Mouse (Mus musculus): ENCODE measurements at regions not wholly inside any gene's neighbourhood (a gene's known extent, or its start where the extent isn't known, plus 50 kb on each side); places are given as distances from the start of the nearest gene placed in this dataset.
"Not testable (repeated sequence)": the region's sequence is repeated elsewhere in the genome, so short reads cannot be mapped to it uniquely, and the experiment has no call there.

- ATAC-seq = peak; percentile 58
- Histone ChIP-seq H3K9me3 (ENCODE audit: control insufficient read depth, low read length) (no peaks in the 10 kb centered on the region), H3K27me3 (replicated peaks; ENCODE audit: control insufficient read depth, insufficient read depth, low read length) (no peaks in the 10 kb centered on the region), H3K4me1 (ENCODE audit: control insufficient read depth, insufficient read depth, low read depth, low read length) (no peaks in the 10 kb centered on the region), H3K27ac (ENCODE audit: low read depth, low read length) (no peak overlapping the region), H3K36me3 (ENCODE audit: control insufficient read depth, insufficient read depth, low read length) (no peaks in the 10 kb centered on the region), H3K9ac (ENCODE audit: low read depth, low read length) (no peak overlapping the region), H3K4me3 (ENCODE audit: low read length) (no peak overlapping the region), H3K4me2 (ENCODE audit: low read length) (0 out of 2 replicates have a peak overlapping the region, but pooled peaks have one; percentile 12)
- WGBS = 49% methylated on average over 14 of the region's 14 CpGs
These were observed 79.9 kb upstream of the Tars start for GRCm38 (mm10) chr15:11479166-11479944.

- Histone ChIP-seq H3K9me3 (ENCODE audit: control insufficient read depth, low read length) (no peaks in the 10 kb centered on the region), H3K4me3 (ENCODE audit: low read length) (no peak overlapping the region), H3K27ac (ENCODE audit: low read depth, low read length) (no peak overlapping the region), H3K9ac (ENCODE audit: low read depth, low read length) (no peak overlapping the region), H3K36me3 (ENCODE audit: control insufficient read depth, insufficient read depth, low read length) (no peaks in the 10 kb centered on the region), H3K4me1 (ENCODE audit: control insufficient read depth, insufficient read depth, low read depth, low read length) (no peaks in the 10 kb centered on the region), H3K27me3 (replicated peaks; ENCODE audit: control insufficient read depth, insufficient read depth, low read length) (no peaks in the 10 kb centered on the region), H3K4me2 (ENCODE audit: low read length) (no peak overlapping the region)
- ATAC-seq = no peak
- WGBS = 91% methylated on average over 3 of the region's 3 CpGs
These were observed 76.8 kb upstream of the Tars start for GRCm38 (mm10) chr15:11476248-11476647.

- WGBS = 90% methylated on average over 2 of the region's 2 CpGs
- ATAC-seq = no peak
- no peaks in the 10 kb centered on the region for H3K27me3 ChIP-seq (replicated peaks; ENCODE audit: control insufficient read depth, insufficient read depth, low read length)
- no peaks in the 10 kb centered on the region for H3K4me1 ChIP-seq (ENCODE audit: control insufficient read depth, insufficient read depth, low read depth, low read length)
- no peak overlapping the region for H3K4me3 ChIP-seq (ENCODE audit: low read length)
- no peak overlapping the region for H3K27ac ChIP-seq (ENCODE audit: low read depth, low read length)
- H3K4me2 ChIP-seq (ENCODE audit: low read length) = no peak overlapping the region
- no peaks in the 10 kb centered on the region for H3K9me3 ChIP-seq (ENCODE audit: control insufficient read depth, low read length)
- H3K36me3 ChIP-seq (ENCODE audit: control insufficient read depth, insufficient read depth, low read length) = no peaks in the 10 kb centered on the region
- H3K9ac ChIP-seq (ENCODE audit: low read depth, low read length) = no peak overlapping the region
These were observed 63.9 kb upstream of the Tars start for GRCm38 (mm10) chr15:11463341-11463740.

- H3K4me3 ChIP-seq (ENCODE audit: low read length); H3K4me2 ChIP-seq (ENCODE audit: low read length); H3K36me3 ChIP-seq (ENCODE audit: control insufficient read depth, insufficient read depth, low read length); H3K9me3 ChIP-seq (ENCODE audit: control insufficient read depth, low read length); ATAC-seq; H3K9ac ChIP-seq (ENCODE audit: low read depth, low read length); H3K4me1 ChIP-seq (ENCODE audit: control insufficient read depth, insufficient read depth, low read depth, low read length); H3K27ac ChIP-seq (ENCODE audit: low read depth, low read length); H3K27me3 ChIP-seq (replicated peaks; ENCODE audit: control insufficient read depth, insufficient read depth, low read length): not testable (repeated sequence)
- WGBS = 35% methylated on average over 2 of the region's 2 CpGs
These were observed 62.1 kb upstream of the Tars start for GRCm38 (mm10) chr15:11461575-11461974.

- no peak for ATAC-seq
- no peaks in the 10 kb centered on the region for H3K4me1 ChIP-seq (ENCODE audit: control insufficient read depth, insufficient read depth, low read depth, low read length)
- WGBS = 95% methylated on average over 2 of the region's 2 CpGs
- H3K27ac ChIP-seq (ENCODE audit: low read depth, low read length) = no peak overlapping the region
- no peaks in the 10 kb centered on the region for H3K36me3 ChIP-seq (ENCODE audit: control insufficient read depth, insufficient read depth, low read length)
- no peak overlapping the region for H3K4me2 ChIP-seq (ENCODE audit: low read length)
- no peaks in the 10 kb centered on the region for H3K27me3 ChIP-seq (replicated peaks; ENCODE audit: control insufficient read depth, insufficient read depth, low read length)
- H3K9me3 ChIP-seq (ENCODE audit: control insufficient read depth, low read length) = no peaks in the 10 kb centered on the region
- no peak overlapping the region for H3K9ac ChIP-seq (ENCODE audit: low read depth, low read length)
- no peak overlapping the region for H3K4me3 ChIP-seq (ENCODE audit: low read length)
These were observed 59.8 kb upstream of the Tars start for GRCm38 (mm10) chr15:11459306-11459705.

- Histone ChIP-seq H3K27me3 (replicated peaks; ENCODE audit: control insufficient read depth, insufficient read depth, low read length) (no peaks in the 10 kb centered on the region), H3K4me3 (ENCODE audit: low read length) (no peak overlapping the region), H3K36me3 (ENCODE audit: control insufficient read depth, insufficient read depth, low read length) (no peaks in the 10 kb centered on the region), H3K4me1 (ENCODE audit: control insufficient read depth, insufficient read depth, low read depth, low read length) (no peaks in the 10 kb centered on the region), H3K9ac (ENCODE audit: low read depth, low read length) (no peak overlapping the region), H3K9me3 (ENCODE audit: control insufficient read depth, low read length) (no peaks in the 10 kb centered on the region), H3K27ac (ENCODE audit: low read depth, low read length) (no peak overlapping the region), H3K4me2 (ENCODE audit: low read length) (no peak overlapping the region)
- ATAC-seq = no peak
- 87% methylated on average over 8 of the region's 8 CpGs for WGBS
These were observed 57.8 kb upstream of the Tars start for GRCm38 (mm10) chr15:11457278-11457677.

- 82% methylated on average over 6 of the region's 6 CpGs for WGBS
These were observed 56.5 kb upstream of the Tars start for GRCm38 (mm10) chr15:11455982-11456381.

GRCm38 (mm10) chr15:11455366-11455785, 55.9 kb upstream of the Tars start:
- no peak for ATAC-seq
- H3K4me1 ChIP-seq (ENCODE audit: control insufficient read depth, insufficient read depth, low read depth, low read length) = no peaks in the 10 kb centered on the region
- no peaks in the 10 kb centered on the region for H3K9me3 ChIP-seq (ENCODE audit: control insufficient read depth, low read length)
- H3K4me2 ChIP-seq (ENCODE audit: low read length) = no peak overlapping the region
- H3K27ac ChIP-seq (ENCODE audit: low read depth, low read length) = no peak overlapping the region
- WGBS = 84% methylated on average over 11 of the region's 11 CpGs
- H3K27me3 ChIP-seq (replicated peaks; ENCODE audit: control insufficient read depth, insufficient read depth, low read length) = no peaks in the 10 kb centered on the region
- no peak overlapping the region for H3K9ac ChIP-seq (ENCODE audit: low read depth, low read length)
- H3K4me3 ChIP-seq (ENCODE audit: low read length) = no peak overlapping the region
- H3K36me3 ChIP-seq (ENCODE audit: control insufficient read depth, insufficient read depth, low read length) = no peaks in the 10 kb centered on the region

More at GRCm38 (mm10) chr15:11455982-11456381, 56.5 kb upstream of the Tars start:
- H3K36me3 ChIP-seq (ENCODE audit: control insufficient read depth, insufficient read depth, low read length) = no peaks in the 10 kb centered on the region
- H3K27me3 ChIP-seq (replicated peaks; ENCODE audit: control insufficient read depth, insufficient read depth, low read length) = no peaks in the 10 kb centered on the region
- no peak overlapping the region for H3K4me2 ChIP-seq (ENCODE audit: low read length)
- H3K9ac ChIP-seq (ENCODE audit: low read depth, low read length) = no peak overlapping the region
- H3K4me1 ChIP-seq (ENCODE audit: control insufficient read depth, insufficient read depth, low read depth, low read length) = no peaks in the 10 kb centered on the region
- no peaks in the 10 kb centered on the region for H3K9me3 ChIP-seq (ENCODE audit: control insufficient read depth, low read length)
- ATAC-seq = no peak
- H3K4me3 ChIP-seq (ENCODE audit: low read length) = no peak overlapping the region
- no peak overlapping the region for H3K27ac ChIP-seq (ENCODE audit: low read depth, low read length)

GRCm38 (mm10) chr15:11453997-11454396, 54.5 kb upstream of the Tars start:
- Histone ChIP-seq H3K4me3 (ENCODE audit: low read length) (no peak overlapping the region), H3K4me2 (ENCODE audit: low read length) (no peak overlapping the region), H3K36me3 (ENCODE audit: control insufficient read depth, insufficient read depth, low read length) (no peaks in the 10 kb centered on the region), H3K4me1 (ENCODE audit: control insufficient read depth, insufficient read depth, low read depth, low read length) (no peaks in the 10 kb centered on the region), H3K27me3 (replicated peaks; ENCODE audit: control insufficient read depth, insufficient read depth, low read length) (no peaks in the 10 kb centered on the region), H3K9ac (ENCODE audit: low read depth, low read length) (no peak overlapping the region), H3K9me3 (ENCODE audit: control insufficient read depth, low read length) (no peaks in the 10 kb centered on the region), H3K27ac (ENCODE audit: low read depth, low read length) (no peak overlapping the region)
- ATAC-seq = no peak
- 87% methylated on average over 1 of the region's 1 CpGs for WGBS

Data from hindbrain, embryonic 16.5 days (tissue).